Mouse (Mus musculus) heart, adult 18-20 months (tissue): Measurements from ENCODE around the gene Prkaca. TPM values are rescaled to one million over a fixed set of nuclear protein-coding genes. Genes with fewer than 3 reads are reported as not detected.
A peak's percentile ranks its signal among the peaks of the same experiment; 100 is the strongest.
"Not testable (repeated sequence)": the region's sequence is repeated elsewhere in the genome, so short reads cannot be mapped to it uniquely, and the experiment has no call there.

Experiments
- DNase-seq, 2 experiments: peaks; one replicate each; pipeline ENCODE4 v3.0.0; 2021 to 2022; ENCODE audit warnings: mixed read lengths in 1 of 2
- total RNA-seq, 2 experiments: library from RNA; stranded (reverse); gene quantifications; 2 replicates each; pipeline ENCODE4 v1.2.3; 2021

Gene Prkaca
- total RNA-seq, 2 experiments from 2014 or later = 327 to 347 TPM

GRCm38 (mm10) chr8:84001281-84002000 is 28.6 kb downstream of the Prkaca start, which contains the start of gene 1700067K01Rik:
TSS of gene 1700067K01Rik (plus strand) at chr8:84001502.
- DNase-seq = no peak

DNA sequence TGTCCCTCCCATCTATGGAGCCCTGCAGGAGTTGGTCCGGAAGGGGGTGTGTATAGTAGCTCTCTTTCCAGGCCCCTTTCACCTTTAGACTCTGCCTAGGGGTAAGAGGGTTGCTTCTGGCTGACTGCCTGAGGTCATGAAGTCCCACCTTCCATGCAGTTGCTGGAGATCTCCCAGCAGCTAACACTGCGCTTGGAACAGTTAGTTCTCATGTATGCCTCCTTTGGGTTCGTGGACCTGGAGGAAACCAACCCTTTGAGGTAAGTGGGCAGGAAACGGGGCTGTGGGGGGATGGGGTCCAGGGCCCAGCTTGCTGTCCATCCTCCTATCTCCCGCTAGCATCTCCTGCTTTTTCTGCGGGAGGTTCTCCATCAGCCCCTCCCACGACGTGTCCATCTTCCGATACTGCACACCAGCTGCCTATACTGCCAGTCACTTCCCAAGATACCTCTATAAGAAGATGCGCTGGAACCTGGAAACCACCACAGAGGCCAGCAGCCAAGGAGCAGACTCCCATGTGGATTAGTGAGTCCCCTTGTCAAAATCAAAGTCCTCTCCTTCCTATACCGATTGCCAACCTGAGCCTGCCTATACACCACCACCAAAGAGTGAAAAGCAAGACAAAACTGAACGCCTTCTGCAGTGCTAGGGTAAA is 30.3 kb downstream of the Prkaca start:
- no peak for DNase-seq

DNA sequence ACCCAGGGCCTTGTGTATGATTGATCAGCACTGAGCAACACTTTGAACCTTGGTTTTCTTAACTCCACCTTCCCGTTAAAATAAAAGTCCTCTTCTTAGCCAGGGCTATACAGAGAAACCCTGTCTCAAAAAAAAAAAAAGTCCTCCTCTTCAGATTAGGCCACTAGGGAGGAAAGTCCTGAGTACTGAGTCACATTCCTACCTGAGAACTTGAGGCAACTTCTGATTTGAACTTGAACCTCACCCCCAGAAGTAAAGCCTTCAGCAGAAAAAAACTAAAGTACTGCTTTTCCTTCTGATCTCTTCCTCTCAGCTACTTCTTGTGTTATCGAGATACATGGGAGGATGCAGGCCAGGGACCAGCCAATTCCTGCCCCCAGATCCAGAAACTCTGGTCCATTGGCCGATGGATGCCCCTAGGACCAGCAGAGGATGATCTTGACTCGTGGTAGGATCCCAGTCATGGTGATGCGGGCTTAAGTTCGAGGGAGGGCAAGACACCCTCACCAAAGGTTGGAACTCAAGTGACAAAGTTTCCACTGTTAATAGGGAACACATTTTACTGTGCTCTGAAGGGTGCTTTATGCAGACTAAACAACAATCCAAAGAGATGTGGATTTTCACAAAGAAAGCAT is 30.9 kb downstream of the Prkaca start:
- DNase-seq = no peak

- peak; percentile 96 to 97 for DNase-seq
Observed at GRCm38 (mm10) chr8:84004533-84005201, 31.9 kb downstream of the Prkaca start.

- not testable (repeated sequence) for DNase-seq
Observed at GRCm38 (mm10) chr8:84005502-84005901, 32.7 kb downstream of the Prkaca start.

DNA sequence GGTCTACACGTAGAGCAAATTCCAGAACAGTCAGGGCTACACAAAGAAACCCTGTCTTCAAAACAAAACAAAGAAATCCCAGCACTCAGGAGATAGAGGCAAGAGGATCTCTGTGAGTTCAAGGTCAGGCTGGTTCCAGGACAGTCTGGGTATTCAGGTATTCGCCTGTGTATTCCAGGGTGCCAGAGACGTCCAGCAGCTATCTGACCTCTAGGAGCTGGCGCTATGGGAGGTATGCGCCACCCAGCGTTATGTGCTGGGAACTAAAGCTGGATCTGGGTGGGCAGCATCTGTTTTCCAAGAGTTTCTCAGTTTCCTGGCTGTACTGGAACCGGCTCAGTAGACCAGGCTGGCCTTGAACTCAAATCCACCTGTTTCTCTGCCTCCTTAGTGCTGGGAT is 35.6 kb downstream of the Prkaca start:
- DNase-seq = no peak

GRCm38 (mm10) chr8:84009876-84010275 is 37.1 kb downstream of the Prkaca start:
- peak; percentile 88 to 91 for DNase-seq

DNA sequence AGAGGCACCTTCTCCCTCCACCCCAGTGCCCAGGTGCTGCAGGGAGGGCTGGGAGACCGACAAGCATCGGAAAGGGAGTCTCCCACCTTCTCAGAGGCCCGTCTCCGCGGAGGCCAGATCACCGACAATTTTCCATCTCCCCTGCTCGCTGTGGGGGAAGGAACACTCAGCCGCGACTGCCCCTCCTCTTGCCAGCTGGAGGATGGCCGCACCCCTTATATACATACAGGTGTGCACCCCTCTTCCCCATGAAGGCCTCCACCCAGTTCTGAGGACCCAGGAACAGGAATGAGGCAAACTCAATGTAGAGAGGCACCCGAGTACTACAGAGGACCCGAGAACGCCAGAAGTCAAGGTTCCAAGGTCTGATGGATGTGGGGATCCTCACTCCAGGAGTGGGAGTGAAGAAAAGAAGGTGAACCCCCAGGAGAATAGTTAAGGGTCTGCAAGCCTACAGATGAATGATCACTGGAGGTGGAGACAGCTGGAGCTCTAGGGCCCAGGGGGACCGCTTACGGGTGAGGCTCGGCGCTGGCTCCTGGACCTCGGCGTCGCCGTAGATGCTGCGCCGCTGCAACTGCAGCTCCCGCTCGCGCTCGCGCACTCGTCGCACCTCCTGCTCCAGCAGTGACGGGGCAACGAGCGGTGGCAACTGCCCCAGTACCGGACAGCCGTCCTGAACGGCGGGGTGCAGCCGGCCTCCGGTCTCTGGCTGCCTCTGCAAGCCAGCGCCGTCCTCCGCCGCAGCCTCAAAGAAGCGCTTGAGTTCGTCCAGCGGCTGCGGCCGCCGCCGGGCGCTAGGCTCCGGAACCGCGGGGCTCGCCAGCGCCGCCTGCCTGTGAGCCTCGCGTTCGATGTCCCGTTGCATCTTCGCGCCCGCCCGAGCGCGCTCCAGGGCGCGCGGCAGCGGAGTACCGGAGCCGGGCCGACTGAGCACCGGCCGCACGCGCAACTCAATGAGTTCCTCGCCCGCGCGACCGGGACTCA is 38.1 kb downstream of the Prkaca start:
- DNase-seq = peak; percentile 83 to 87

- peak in 1 of 2 experiments; percentile 38 for DNase-seq
Observed at GRCm38 (mm10) chr8:84011705-84012498, 39.1 kb downstream of the Prkaca start, which contains the start of gene 2210011C24Rik. TSS of gene 2210011C24Rik (minus strand) at chr8:84012171.

DNA sequence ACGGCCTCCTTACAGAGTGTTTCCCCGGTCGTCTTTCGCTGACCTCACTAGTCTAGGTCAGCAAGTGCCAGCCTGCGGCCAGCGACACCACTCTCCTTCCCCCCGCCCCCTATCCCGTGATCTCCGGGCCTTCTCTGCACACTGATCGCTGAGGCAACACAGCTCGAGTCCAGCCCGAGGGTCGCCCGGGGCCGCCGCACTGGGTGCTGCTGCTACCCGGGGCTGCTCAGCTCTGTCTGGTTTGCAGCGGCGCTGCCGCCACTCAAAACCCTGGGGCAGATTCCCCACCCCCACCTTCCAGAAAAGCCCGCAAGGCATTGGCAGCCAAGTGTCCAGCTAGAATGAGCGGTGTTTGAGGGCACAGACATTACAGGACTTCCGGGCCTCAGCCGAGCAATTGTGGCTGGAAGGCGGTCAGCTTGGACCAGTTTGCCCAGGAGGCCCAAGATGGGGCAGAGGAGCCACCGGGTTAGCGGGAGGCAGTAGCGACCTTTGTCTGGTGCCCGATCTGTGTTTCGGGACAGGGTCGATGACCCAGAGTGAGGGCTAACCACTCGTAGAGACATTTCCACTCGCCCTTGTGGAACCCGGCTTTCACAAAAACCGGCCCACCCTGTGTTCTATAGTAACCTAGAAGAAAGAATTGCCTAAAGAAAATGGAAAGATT is 39.8 kb downstream of the Prkaca start:
- DNase-seq = peak; percentile 32 to 37

DNA sequence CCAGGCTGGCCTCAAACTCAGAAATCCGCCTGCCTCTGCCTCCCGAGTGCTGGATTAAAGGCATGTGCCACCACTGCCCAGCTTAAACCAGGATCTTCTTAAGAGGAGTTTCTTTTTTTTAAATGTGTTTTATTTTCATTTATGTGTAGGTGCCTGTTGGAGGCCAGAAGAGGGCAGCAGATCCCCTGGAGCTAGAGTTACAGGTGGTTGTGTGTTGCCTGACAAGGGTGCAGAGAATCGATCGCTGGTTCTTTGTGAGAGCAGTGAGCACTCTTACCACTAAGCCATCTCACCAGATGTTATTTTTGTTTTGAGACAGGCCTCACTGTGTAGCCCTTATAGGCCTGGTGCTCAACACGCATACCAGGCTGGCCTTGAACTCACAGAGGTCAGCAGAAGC is 43.0 kb downstream of the Prkaca start:
- no peak for DNase-seq

DNA sequence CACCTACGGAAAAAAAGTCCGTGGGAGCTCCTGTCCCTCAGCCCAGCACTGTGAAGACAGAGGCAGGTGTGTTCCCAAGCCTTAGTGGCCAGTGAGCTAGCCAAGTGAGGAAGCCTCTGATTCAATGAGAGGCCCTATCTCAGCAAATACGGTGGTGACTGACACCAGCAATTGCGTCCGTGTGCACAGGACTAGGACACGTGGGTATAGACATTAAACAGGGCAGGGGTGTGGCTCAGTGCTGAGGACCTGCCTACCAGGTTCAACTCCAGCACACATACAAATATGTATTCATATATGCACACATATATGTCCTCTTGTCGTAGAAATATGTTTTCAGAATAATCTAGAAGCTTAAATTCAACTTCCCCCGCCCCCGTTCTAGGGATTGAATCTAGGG is 46.9 kb downstream of the Prkaca start:
- DNase-seq = no peak

- DNase-seq = no peak
Observed at GRCm38 (mm10) chr8:84021096-84021495, 48.3 kb downstream of the Prkaca start, which contains the start of gene Palm3. TSS of gene Palm3 (plus strand) at chr8:84021471.

DNA sequence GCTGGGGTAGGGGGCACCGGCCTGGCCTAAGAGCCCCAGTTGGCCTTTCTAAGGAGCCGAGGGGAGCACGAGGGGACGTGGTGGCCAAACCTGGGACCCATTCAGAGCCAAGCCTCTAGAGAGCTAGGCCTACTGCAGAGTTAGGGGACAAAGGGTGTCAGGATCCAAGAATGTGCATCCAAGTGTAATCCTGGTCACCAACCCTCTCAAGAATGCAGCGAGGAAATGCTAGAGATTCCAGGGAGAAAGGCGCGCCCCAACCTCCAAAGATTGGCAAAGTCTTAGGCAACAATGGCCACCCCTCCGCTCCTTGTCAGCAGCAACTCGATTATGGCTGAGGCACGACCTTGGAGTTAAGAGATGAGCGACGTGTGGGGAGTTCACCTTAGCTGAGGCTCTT is 48.8 kb downstream of the Prkaca start:
- DNase-seq = no peak

- peak; percentile 85 to 89 for DNase-seq
Observed at GRCm38 (mm10) chr8:84023085-84023484, 50.3 kb downstream of the Prkaca start.

- no peak for DNase-seq
Observed at GRCm38 (mm10) chr8:84023631-84024030, 50.8 kb downstream of the Prkaca start.

- DNase-seq = peak in 1 of 2 experiments; percentile 63
Observed at GRCm38 (mm10) chr8:84024171-84024570, 51.4 kb downstream of the Prkaca start.

- DNase-seq = peak in 1 of 2 experiments; percentile 35
Observed at GRCm38 (mm10) chr8:84025863-84026262, 53.1 kb downstream of the Prkaca start.

- DNase-seq = no peak
Observed at GRCm38 (mm10) chr8:84027449-84027848, 54.7 kb downstream of the Prkaca start.

GRCm38 (mm10) chr8:84029272-84029671 is 56.5 kb downstream of the Prkaca start:
- DNase-seq = no peak
